Mouse (Mus musculus): ENCODE data around the gene Epb42. TPM values are rescaled to one million over a fixed set of nuclear protein-coding genes. Genes with fewer than 3 reads are reported as not detected.
A peak's percentile ranks its signal among the peaks of the same experiment; 100 is the strongest.

Epb42 gene
- polyA plus RNA-seq (2014; fragmentation: Nextera tagmentation; extraction: Ambion mirVana), result 0.72 and 0.78 TPM in 2 replicates

GRCm38 (mm10) chr2:121036733-121037341 lies at the start of gene Epb42:
Gene Epb42, minus strand, starts transcription at chr2:121037072.
- Histone ChIP-seq H3K4me3 (ENCODE audit: low read depth, low read length) (peak within 1 kb of the TSS; percentile 18; the same call in 1 of the 2 replicates), H3K4me2 (no peak within 1 kb of the TSS), H3K4me1 (ENCODE audit: insufficient read depth) (no peaks in the 10 kb centered on the region)

DNA sequence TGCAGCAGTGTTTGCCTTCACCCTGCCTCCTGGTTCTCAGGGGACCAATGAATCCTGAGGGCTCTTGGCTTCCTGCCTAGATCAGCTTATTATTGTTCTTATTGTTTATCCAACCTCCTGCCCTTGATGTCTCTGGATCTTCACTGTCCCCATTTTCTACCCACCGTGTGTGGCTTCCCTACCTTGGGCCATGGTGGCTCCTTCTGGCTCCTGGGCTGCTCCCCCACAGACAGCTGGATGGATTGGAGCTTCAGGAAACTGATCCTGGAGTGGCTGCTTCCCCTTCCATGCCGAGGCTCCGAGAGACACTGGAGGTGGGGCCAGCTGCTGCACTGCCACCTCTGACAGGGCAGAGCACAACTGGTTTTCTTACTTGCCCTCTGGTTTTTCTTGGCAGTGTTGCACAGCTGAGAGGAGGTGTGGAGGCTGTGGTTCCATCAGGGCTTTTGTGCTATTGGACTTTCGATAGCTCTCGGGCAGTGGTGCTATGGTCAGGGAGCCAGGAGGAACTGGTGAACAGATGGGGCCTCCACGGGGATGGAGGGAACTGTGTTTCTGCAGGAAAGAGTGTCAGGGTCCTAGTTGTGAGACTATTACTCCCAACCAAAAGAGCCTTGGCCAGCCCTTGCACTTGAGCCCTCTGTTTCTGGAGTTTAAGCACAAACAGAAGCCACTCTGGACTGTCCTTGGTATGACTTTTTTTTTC lies 48.8 kb upstream of the Epb42 start, which contains the start of gene Tgm5:
Tgm5 (minus strand) TSS at position 362 of the 706 bp plus-strand sequence.
- no peaks in the 10 kb centered on the region for H3K4me1 ChIP-seq (ENCODE audit: insufficient read depth)
- no peak within 1 kb of the TSS for H3K9ac ChIP-seq
- H3K9me3 ChIP-seq (ENCODE audit: low read depth, low read length), result no peaks in the 10 kb centered on the region
- H3K27ac ChIP-seq (ENCODE audit: low read depth), result no peak within 1 kb of the TSS
- no peak within 1 kb of the TSS for H3K4me3 ChIP-seq (ENCODE audit: low read depth, low read length)
- peak; percentile 13 for DNase-seq
- TF ChIP-seq CTCF (IDR thresholded peaks at IDR 0.05; ENCODE audit: low read depth), result no peak
- ATAC-seq (ENCODE audit: insufficient read depth), result no peak
- WGBS, result 36% methylated on average over 6 of the region's 6 CpGs
- no peak within 1 kb of the TSS for H3K4me2 ChIP-seq
- no peaks in the 10 kb centered on the region for H3K27me3 ChIP-seq (ENCODE audit: insufficient read depth, low read length)
- H3K36me3 ChIP-seq (ENCODE audit: insufficient read depth), result no peaks in the 10 kb centered on the region

More at GRCm38 (mm10) chr2:121036733-121037341, at the start of gene Epb42:
- no peaks in the 10 kb centered on the region for H3K27me3 ChIP-seq (ENCODE audit: insufficient read depth, low read length)
- H3K9me3 ChIP-seq (ENCODE audit: low read depth, low read length), result no peaks in the 10 kb centered on the region
- ATAC-seq (ENCODE audit: insufficient read depth), result peak; percentile 69
- 24% methylated on average over 5 of the region's 5 CpGs for WGBS
- no peak within 1 kb of the TSS for H3K9ac ChIP-seq
- H3K36me3 ChIP-seq (ENCODE audit: insufficient read depth), result no peaks in the 10 kb centered on the region
- TF ChIP-seq CTCF (IDR thresholded peaks at IDR 0.05; ENCODE audit: low read depth), result no peak
- DNase-seq, result no peak
- 0 out of 2 replicates have a peak within 1 kb of the TSS, but pooled peaks have one; percentile 36 for H3K27ac ChIP-seq (ENCODE audit: low read depth)

DNA sequence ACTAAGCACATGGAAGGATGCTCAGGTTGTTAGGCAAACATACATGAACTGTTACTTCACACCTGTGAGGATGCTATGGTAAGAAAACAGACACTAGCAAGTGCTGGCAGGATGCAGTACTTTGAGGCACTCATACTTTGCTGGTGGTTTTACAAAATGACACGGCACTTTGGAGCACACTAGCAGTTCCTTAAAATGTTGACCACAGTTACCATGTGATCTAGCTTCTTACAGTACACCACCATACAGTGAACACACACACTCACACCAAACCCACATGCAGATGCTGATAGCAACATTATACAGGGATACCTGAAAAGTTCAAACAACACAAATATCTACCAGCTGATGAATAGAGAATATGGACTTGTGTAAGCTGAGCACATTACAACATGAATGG lies 45.8 kb upstream of the Epb42 start:
- H3K27ac ChIP-seq (ENCODE audit: low read depth), result no peak overlapping the region
- H3K4me1 ChIP-seq (ENCODE audit: insufficient read depth), result no peaks in the 10 kb centered on the region
- WGBS, result 88% methylated on average over 1 of the region's 1 CpGs
- no peak for ATAC-seq (ENCODE audit: insufficient read depth)
- H3K9ac ChIP-seq, result no peak overlapping the region
- no peaks in the 10 kb centered on the region for H3K27me3 ChIP-seq (ENCODE audit: insufficient read depth, low read length)
- H3K4me2 ChIP-seq, result no peak overlapping the region
- DNase-seq, result no peak
- no peaks in the 10 kb centered on the region for H3K9me3 ChIP-seq (ENCODE audit: low read depth, low read length)
- H3K4me3 ChIP-seq (ENCODE audit: low read depth, low read length), result no peak overlapping the region
- TF ChIP-seq CTCF (IDR thresholded peaks at IDR 0.05; ENCODE audit: low read depth), result no peak
- no peaks in the 10 kb centered on the region for H3K36me3 ChIP-seq (ENCODE audit: insufficient read depth)

GRCm38 (mm10) chr2:121074747-121075146 lies 37.9 kb upstream of the Epb42 start:
- no peak for DNase-seq
- no peak for TF ChIP-seq CTCF (IDR thresholded peaks at IDR 0.05; ENCODE audit: low read depth)

GRCm38 (mm10) chr2:121071871-121072270 lies 35.0 kb upstream of the Epb42 start:
- no peak overlapping the region for H3K4me2 ChIP-seq
- H3K36me3 ChIP-seq (ENCODE audit: insufficient read depth), result no peaks in the 10 kb centered on the region
- no peak for ATAC-seq (ENCODE audit: insufficient read depth)
- H3K27me3 ChIP-seq (ENCODE audit: insufficient read depth, low read length), result no peaks in the 10 kb centered on the region
- WGBS, result 75% methylated on average over 6 of the region's 6 CpGs
- DNase-seq, result no peak
- TF ChIP-seq CTCF (IDR thresholded peaks at IDR 0.05; ENCODE audit: low read depth), result no peak
- H3K9me3 ChIP-seq (ENCODE audit: low read depth, low read length), result no peaks in the 10 kb centered on the region
- no peak overlapping the region for H3K27ac ChIP-seq (ENCODE audit: low read depth)
- H3K9ac ChIP-seq, result no peak overlapping the region
- no peaks in the 10 kb centered on the region for H3K4me1 ChIP-seq (ENCODE audit: insufficient read depth)
- no peak overlapping the region for H3K4me3 ChIP-seq (ENCODE audit: low read depth, low read length)

More at GRCm38 (mm10) chr2:121074747-121075146, 37.9 kb upstream of the Epb42 start:
- no peak for ATAC-seq (ENCODE audit: insufficient read depth)
- no peaks in the 10 kb centered on the region for H3K4me1 ChIP-seq (ENCODE audit: insufficient read depth)
- no peak overlapping the region for H3K9ac ChIP-seq
- no peaks in the 10 kb centered on the region for H3K9me3 ChIP-seq (ENCODE audit: low read depth, low read length)
- no peak overlapping the region for H3K4me3 ChIP-seq (ENCODE audit: low read depth, low read length)
- H3K27ac ChIP-seq (ENCODE audit: low read depth), result no peak overlapping the region
- WGBS, result 79% methylated on average over 7 of the region's 7 CpGs
- H3K27me3 ChIP-seq (ENCODE audit: insufficient read depth, low read length), result no peaks in the 10 kb centered on the region
- no peak overlapping the region for H3K4me2 ChIP-seq
- no peaks in the 10 kb centered on the region for H3K36me3 ChIP-seq (ENCODE audit: insufficient read depth)

GRCm38 (mm10) chr2:121069506-121069905 lies 32.6 kb upstream of the Epb42 start:
- Histone ChIP-seq H3K9me3 (ENCODE audit: low read depth, low read length) (no peaks in the 10 kb centered on the region), H3K27me3 (ENCODE audit: insufficient read depth, low read length) (no peaks in the 10 kb centered on the region), H3K27ac (ENCODE audit: low read depth) (no peak overlapping the region), H3K4me2 (no peak overlapping the region), H3K9ac (no peak overlapping the region), H3K4me3 (ENCODE audit: low read depth, low read length) (no peak overlapping the region), H3K36me3 (ENCODE audit: insufficient read depth) (no peaks in the 10 kb centered on the region), H3K4me1 (ENCODE audit: insufficient read depth) (no peaks in the 10 kb centered on the region)
- WGBS, result 51% methylated on average over 6 of the region's 6 CpGs
- no peak for ATAC-seq (ENCODE audit: insufficient read depth)
- no peak for DNase-seq
- no peak for TF ChIP-seq CTCF (IDR thresholded peaks at IDR 0.05; ENCODE audit: low read depth)

DNA sequence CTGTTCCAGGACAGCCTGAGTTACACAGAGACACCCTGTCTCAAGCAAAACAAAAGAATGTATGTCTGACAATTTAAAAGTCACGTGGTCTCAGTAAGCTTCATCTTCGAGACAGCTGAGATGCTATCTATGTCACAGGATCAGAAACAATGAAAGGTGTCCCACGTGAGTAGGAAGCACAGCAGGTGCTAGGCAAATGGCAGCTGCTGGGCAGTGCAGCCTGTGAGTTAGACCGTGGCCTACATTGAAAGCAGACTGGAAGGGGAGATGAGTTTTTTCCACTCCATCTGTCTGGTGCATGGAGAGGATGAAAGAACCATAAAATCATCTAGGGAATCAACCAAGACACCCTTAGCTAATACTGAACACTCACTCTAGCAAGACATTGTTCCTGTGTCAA lies 30.2 kb upstream of the Epb42 start:
- H3K27ac ChIP-seq (ENCODE audit: low read depth), result no peak overlapping the region
- H3K9me3 ChIP-seq (ENCODE audit: low read depth, low read length), result no peaks in the 10 kb centered on the region
- H3K4me1 ChIP-seq (ENCODE audit: insufficient read depth), result no peaks in the 10 kb centered on the region
- H3K27me3 ChIP-seq (ENCODE audit: insufficient read depth, low read length), result no peaks in the 10 kb centered on the region
- H3K36me3 ChIP-seq (ENCODE audit: insufficient read depth), result no peaks in the 10 kb centered on the region
- no peak overlapping the region for H3K9ac ChIP-seq
- H3K4me3 ChIP-seq (ENCODE audit: low read depth, low read length), result no peak overlapping the region
- DNase-seq (no peak), ATAC-seq (ENCODE audit: insufficient read depth) (no peak)
- WGBS, result 52% methylated on average over 4 of the region's 4 CpGs
- H3K4me2 ChIP-seq, result no peak overlapping the region
- no peak for TF ChIP-seq CTCF (IDR thresholded peaks at IDR 0.05; ENCODE audit: low read depth)
